Mouse (Mus musculus): ENCODE data around the gene Mpc2.

DNA sequence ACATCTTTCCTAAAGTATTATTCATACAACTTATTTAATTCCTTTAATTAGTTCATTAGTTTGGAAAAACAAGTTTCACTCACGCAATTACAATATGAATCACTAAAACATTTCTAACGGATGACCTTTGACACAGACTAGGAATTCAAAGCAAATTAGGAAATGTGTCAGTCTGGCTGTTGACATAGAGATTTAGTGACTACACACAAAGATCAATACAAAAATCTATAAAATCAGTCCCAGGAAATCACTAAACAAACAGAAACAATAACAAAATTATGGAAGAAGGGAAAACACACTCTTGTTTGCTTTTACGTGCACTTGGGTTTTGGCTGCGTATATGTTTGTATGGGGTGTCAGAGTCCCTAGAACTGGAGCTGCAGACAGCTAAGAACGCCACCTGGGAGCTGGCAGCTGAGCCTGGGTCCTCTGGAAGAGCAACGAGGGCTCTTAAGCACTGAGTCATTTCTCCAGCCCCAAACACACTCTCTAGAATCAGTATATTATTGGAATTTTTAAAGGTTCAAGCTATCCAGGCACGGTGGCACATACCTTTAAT is 39.0 kb upstream of the Mpc2 start:
- TF ChIP-seq POLR2A (IDR thresholded peaks at IDR 0.05; ENCODE audit: low read depth, low read length) (no peak), CTCF (IDR thresholded peaks at IDR 0.05; ENCODE audit: extremely low read depth, insufficient read length, insufficient replicate concordance, low read depth, low read length) (no peak)
